Mouse (Mus musculus): ENCODE measurements around the gene Fbxo42. TPM values are rescaled to one million over a fixed set of nuclear protein-coding genes. Genes with fewer than 3 reads are reported as not detected.

Gene Fbxo42
- total RNA-seq, 2 experiments from 2014 or later: 37.2 to 43.6 TPM

DNA sequence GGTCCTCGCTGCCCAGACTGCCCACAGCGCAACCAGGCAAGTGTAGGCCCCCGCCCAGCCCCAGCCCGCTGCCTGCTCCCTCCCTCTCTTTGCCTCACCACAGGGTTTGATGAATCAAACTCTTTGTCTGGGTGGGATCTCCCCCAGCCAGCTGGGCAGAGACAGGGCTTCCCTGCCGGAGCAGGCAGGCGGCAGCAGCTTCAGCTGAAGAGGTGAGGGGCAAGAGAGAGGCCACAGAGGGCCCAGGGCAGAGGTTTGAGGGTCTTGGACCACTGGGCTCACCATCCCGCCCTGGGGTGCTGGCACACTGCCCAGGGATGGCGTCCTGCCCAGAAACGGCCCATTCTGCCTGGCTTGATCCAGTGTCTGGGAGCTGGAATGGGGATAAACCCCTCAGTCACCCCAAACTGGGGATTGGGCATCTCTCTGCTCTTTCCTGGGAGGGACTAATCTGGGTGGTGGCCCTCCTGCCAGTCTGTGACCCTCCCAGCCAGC, 97.3 kb downstream of the Fbxo42 start:
- ATAC-seq (replicated peaks; ENCODE audit: low FRiP score, poor library complexity, severe bottlenecking): no peak

DNA sequence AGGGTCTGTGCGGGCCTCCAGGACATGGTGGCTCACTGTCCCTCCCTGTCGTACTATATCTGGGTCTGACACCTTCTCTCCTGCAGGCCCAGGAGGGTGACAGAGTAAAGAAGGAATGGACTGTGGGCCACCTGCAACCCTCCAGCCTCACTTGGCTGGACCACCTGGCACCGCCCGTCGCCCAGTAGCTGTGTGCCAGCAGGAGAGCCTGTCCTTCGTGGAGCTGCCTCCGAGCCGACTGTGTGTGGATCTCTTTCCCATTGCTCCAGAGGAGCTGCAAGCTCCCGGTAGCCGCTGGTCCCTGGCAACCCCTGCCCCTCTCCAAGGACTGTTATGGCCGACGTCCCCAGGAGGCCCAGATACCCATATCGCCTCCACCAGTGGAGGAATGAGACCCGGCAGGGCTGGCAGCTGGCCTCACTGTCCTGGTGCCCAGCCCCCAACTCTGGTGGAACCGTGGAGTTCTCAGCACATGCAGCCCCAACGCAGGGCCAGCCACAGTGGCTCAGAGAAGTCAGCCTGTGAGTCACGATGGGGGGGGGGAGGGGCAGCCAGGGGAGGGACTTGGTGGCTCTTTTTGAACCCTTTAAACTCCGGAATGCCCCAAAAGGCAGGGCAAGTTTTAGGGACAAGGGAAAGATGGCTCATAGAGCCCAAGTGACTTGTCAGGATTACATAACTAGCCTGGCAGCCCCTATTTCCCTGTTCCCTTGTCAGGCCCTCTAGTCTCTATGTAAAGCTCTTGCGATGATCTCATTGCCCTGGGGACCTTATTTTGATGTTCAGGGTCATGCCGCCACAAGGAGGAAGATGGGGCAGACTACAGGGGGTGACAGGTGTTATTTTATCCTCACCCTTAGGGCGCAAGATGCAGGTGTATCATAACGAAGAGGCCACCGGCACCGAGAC, 98.6 kb downstream of the Fbxo42 start:
- no peak for ATAC-seq (replicated peaks; ENCODE audit: low FRiP score, poor library complexity, severe bottlenecking)

DNA sequence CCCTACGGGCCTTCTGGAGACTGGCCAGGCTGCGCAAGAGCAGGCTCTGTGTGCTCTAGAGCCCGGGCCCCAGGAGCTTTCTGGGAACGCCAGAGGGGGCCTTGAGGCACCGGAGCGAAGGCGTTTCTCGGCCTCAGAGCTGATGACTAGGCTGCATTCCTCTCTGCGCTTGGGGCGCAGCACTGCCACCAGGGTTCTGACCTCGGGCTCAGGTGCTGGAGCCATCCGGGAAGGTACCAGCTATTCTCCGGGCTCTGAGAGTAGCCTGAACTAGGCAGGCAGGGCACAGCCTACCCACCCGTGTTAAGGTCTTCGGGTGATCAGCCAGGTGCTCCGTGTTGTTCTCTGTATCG, 99.3 kb downstream of the Fbxo42 start:
- no peak for ATAC-seq (replicated peaks; ENCODE audit: low FRiP score, poor library complexity, severe bottlenecking)

DNA sequence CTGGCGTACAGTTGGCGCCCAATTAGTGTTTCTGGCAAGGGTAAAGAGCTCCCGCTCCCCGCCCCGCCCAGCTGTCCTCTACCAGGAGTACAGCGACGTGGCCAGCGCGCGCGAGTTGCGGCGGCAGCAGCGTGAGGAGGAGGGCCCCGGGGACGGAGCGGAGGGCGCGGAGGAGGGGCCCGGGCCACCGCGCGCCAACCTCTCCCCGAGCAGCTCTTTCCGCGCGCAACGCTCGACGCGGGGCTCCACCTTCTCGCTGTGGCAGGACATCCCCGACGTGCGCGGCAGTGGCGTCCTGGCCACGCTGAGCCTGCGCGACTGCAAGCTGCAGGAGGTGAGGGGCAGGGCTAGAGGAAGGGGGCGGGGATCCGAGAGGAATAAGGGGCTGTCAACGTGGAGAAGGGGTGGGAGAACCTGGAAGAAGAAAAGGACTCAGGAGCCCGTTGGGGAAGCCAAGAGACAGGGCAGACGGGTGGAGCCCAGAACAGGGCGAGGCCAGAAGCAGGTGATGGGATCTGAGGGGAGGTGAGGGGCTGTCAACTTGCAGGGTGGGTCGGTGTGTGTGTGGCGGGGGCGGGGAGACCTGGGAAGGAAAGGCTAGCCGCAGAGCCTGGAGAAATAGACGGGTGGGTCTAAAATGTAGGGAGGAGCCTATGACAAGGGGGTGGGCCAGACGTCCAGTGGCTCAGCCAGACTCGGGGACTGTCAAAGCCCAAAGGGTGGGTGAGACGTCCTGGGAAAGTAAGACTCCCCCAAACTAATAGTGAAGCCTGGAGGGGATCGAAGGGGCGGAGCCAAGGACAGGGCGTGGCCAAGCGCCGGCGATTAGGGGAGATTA, 100.3 kb downstream of the Fbxo42 start:
- ATAC-seq (replicated peaks; ENCODE audit: low FRiP score, poor library complexity, severe bottlenecking): no peak

DNA sequence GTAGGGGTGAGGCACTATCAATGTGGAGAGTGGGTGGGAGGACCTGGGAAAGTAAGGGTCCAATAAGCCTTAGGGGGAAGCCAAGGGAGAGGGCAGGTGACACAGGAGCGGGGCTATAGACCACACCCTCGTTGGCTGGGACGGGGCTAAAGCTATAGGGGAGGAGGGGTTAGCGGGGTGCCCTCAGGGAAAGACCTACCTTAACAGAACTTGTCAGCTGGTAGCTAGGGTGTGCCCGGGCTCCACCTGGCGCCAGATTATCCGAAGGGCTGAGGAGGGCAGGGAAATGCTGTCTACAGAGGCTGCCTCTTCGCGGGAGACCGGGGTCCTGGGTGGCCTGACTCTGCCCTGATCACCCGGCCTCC, 100.9 kb downstream of the Fbxo42 start:
- no peak for ATAC-seq (replicated peaks; ENCODE audit: low FRiP score, poor library complexity, severe bottlenecking)

DNA sequence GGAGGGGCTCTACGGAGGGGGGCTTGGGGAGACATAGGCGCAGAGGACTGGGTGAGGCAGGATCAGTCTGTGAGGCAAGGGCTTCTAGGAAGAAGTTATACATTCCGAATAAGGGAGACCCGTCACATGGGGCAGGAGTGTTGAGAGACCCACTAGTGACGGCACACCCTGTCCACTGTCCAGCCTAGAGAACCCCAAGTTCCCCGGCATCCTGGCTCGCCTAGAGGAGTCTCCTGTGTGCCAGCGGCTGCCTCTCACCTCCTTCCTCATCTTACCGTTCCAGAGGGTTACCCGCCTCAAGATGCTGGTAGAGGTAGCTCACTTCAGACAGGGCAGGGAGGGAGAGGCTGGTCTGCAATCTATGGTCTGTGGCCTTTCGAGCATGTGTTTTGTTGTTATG, 101.7 kb downstream of the Fbxo42 start:
- no peak for ATAC-seq (replicated peaks; ENCODE audit: low FRiP score, poor library complexity, severe bottlenecking)

DNA sequence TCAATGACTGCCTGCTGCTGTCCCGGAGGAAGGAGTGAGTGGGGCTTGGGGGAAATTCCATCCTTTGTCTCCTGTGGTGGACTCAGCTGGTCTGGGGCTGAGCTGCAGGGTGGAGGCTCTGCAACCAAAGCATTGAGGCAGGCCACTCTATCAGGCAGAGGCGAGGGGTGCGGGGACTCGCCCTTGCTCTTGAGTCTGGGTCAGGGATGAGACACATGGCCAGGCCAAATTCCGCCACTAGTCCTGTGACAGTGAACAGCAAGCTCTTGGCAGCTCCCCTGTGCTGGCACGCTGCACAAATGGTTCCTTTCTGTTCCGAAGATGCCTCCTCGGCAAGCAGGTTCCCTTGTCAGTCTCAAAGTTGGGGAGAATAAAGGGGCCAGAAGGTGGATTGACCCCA, 103.4 kb downstream of the Fbxo42 start:
- no peak for ATAC-seq (replicated peaks; ENCODE audit: low FRiP score, poor library complexity, severe bottlenecking)

DNA sequence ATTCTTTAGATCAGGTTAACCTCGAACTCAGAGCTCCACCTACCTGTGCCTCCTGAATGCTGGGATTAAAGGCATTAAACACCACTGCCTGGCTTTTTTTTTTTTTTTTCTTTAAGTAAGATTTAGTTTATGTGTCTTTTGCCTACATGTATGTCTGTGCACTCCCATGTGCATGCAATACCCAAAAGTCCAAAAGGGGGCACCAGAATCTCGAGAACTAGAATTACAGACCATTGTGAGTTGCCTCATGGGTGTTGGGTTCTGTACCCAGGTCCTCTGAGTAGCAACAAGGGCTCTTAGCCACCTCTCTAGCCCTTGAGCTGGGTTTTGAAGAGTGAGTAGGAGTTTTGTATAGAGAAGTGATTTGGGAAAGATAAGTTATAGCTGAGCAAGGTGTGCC, 104.9 kb downstream of the Fbxo42 start:
- no peak for ATAC-seq (replicated peaks; ENCODE audit: low FRiP score, poor library complexity, severe bottlenecking)

Other genes starting within 250 kb of the Fbxo42 start
- gene Padi2, start 241.6 kb upstream of the Fbxo42 start, total RNA-seq (2015; ENCODE audit: low replicate concordance): 1.1 and 3.4 TPM in 2 replicates
- 1.3 and 3.5 TPM in 2 replicates for gene Padi2, start 241.6 kb upstream of the Fbxo42 start, total RNA-seq (2017; ENCODE audit: low replicate concordance)
- gene Sdhb, start 186.7 kb upstream of the Fbxo42 start, total RNA-seq (2015; ENCODE audit: low replicate concordance): 44.3 and 52.0 TPM in 2 replicates
- 21.6 and 53.0 TPM in 2 replicates for gene Sdhb, start 186.7 kb upstream of the Fbxo42 start, total RNA-seq (2017; ENCODE audit: low replicate concordance)
- gene Atp13a2, start 161.0 kb upstream of the Fbxo42 start, total RNA-seq (2015; ENCODE audit: low replicate concordance): 4.2 and 10.8 TPM in 2 replicates
- 6.0 and 18.0 TPM in 2 replicates for gene Atp13a2, start 161.0 kb upstream of the Fbxo42 start, total RNA-seq (2017; ENCODE audit: low replicate concordance)
- not detected in 2 replicates for gene Mfap2, start 137.5 kb upstream of the Fbxo42 start, total RNA-seq (2015; ENCODE audit: low replicate concordance)
- not detected in 2 replicates for gene Mfap2, start 137.5 kb upstream of the Fbxo42 start, total RNA-seq (2017; ENCODE audit: low replicate concordance)
- gene Crocc, start 87.4 kb upstream of the Fbxo42 start, total RNA-seq (2015; ENCODE audit: low replicate concordance): 0.36 TPM in 1 of 2 replicates, not detected in the other
- 1.4 TPM in 1 of 2 replicates, not detected in the other for gene Crocc, start 87.4 kb upstream of the Fbxo42 start, total RNA-seq (2017; ENCODE audit: low replicate concordance)
- 51.1 and 67.4 TPM in 2 replicates for gene Necap2, start 69.6 kb upstream of the Fbxo42 start, total RNA-seq (2015; ENCODE audit: low replicate concordance)
- 45.2 and 108 TPM in 2 replicates for gene Necap2, start 69.6 kb upstream of the Fbxo42 start, total RNA-seq (2017; ENCODE audit: low replicate concordance)
- not detected in 2 replicates for gene Spata21, start 59.6 kb upstream of the Fbxo42 start, total RNA-seq (2015; ENCODE audit: low replicate concordance)
- gene Spata21, start 59.6 kb upstream of the Fbxo42 start, total RNA-seq (2017; ENCODE audit: low replicate concordance): not detected in 2 replicates
- 13.7 and 19.3 TPM in 2 replicates for gene Szrd1, start 8.1 kb upstream of the Fbxo42 start, total RNA-seq (2015; ENCODE audit: low replicate concordance)
- 14.8 and 20.2 TPM in 2 replicates for gene Szrd1, start 8.1 kb upstream of the Fbxo42 start, total RNA-seq (2017; ENCODE audit: low replicate concordance)
- not detected in 2 replicates for gene Rsg1, start 66.0 kb downstream of the Fbxo42 start, total RNA-seq (2015; ENCODE audit: low replicate concordance)
- gene Rsg1, start 66.0 kb downstream of the Fbxo42 start, total RNA-seq (2017; ENCODE audit: low replicate concordance): not detected in 2 replicates
- not detected in 2 replicates for gene Arhgef19, start 91.6 kb downstream of the Fbxo42 start, total RNA-seq (2015; ENCODE audit: low replicate concordance)
- gene Arhgef19, start 91.6 kb downstream of the Fbxo42 start, total RNA-seq (2017; ENCODE audit: low replicate concordance): not detected in 2 replicates
- 1.3 TPM in 1 of 2 replicates, not detected in the other for gene Epha2, start 153.3 kb downstream of the Fbxo42 start, total RNA-seq (2015; ENCODE audit: low replicate concordance)
- 0.39 TPM in 1 of 2 replicates, not detected in the other for gene Epha2, start 153.3 kb downstream of the Fbxo42 start, total RNA-seq (2017; ENCODE audit: low replicate concordance)
- not detected in 2 replicates for gene Fam131c, start 220.3 kb downstream of the Fbxo42 start, total RNA-seq (2015; ENCODE audit: low replicate concordance)
- gene Fam131c, start 220.3 kb downstream of the Fbxo42 start, total RNA-seq (2017; ENCODE audit: low replicate concordance): not detected in 2 replicates

Data from erythroid progenitor cell, adult 5-6 weeks (primary cell).